Mouse (Mus musculus): ENCODE results near the gene Hsf5. TPM values are rescaled to one million over a fixed set of nuclear protein-coding genes. Genes with fewer than 3 reads are reported as not detected.

The Hsf5 gene
- total RNA-seq, 2 experiments from 2014 or later, result 0.27 to 0.71 TPM

DNA sequence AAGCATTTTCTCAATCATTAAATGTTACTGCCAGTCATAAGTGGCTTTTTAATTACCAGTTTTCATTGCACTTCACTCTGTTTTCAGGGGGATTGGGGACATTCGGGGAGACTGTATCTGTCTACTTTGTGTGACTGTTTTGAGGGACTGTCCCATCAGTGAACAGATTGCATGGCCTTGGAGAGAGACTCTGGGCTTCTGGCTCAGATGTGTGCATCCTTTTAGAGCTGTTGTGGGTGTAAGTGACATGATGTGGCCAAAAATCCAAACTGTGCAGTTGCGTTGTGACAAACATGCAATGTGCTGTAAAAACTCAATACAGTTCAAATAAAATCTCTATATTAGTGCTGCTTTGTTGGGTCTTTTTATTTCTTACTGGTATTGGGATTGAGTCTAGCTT is 1.0 kb upstream of the Hsf5 start:
- peak in 1 of 2 experiments; percentile 42 for DNase-seq (ENCODE audit: low spot score in 2 of 2)
- intact Hi-C loops (cut with DNase I), result no loop called here

DNA sequence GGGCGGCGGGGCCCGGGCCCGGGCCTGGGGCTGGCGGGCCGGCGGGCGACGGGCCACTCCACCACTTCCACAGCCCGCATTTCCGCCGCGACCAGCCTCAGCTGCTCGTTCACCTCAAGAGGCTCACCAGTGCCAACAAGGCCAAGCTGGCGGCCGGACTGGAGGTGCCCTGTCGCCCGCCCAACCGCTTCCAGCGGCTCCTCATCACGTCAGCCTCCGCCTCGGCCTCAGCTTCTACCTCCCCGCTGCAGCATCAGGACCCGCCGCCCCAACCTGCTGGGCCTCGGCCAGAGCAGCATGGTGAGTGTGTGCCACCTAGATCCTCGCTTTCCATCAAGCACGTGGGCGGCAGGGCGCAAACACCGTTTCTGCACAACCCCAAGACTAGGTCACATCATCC is 642 bp downstream of the Hsf5 start:
- intact Hi-C loops (cut with DNase I), result no loop called here
- no peak for DNase-seq (ENCODE audit: low spot score in 2 of 2)

DNA sequence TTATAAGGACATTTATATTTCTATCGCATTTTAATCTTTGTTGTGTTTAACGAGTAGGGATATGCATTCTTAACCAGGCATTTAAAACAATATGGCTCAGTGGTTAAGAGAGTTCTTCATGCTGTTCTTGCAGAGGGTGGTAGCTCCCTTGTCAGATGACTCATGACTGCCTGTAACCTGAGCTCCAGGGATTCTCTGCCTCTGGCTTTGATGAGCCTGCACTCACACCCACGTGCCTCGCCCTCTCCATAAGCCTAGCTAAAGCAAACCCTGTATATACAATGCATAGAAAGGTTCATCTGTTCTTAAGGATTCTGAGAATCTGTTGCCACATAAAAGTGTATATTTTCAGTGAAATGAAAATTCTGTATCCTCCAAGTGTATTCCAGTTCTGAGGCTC is 6.2 kb downstream of the Hsf5 start:
- no peak for DNase-seq (ENCODE audit: low spot score in 2 of 2)

DNA sequence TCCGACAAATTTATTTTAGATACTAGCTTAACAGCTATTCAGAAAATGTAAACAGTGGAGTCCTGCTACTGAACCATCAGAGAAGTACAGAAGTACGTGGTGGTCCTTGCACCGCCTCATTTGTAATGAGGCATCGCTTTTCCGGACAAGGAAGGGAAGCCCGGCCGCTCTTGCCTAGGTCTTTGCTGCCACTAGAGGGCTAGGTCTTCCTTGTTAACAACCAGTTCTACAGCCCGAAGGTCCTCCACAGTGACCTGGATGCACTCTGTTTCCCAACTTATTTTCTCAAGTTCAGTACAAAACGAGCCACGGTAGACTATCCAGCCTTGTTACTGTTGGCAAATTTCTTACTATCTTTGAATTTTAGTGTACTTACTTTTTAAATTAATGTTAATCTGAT is 12.9 kb downstream of the Hsf5 start:
- DNase-seq (ENCODE audit: low spot score in 2 of 2), result no peak
- intact Hi-C loops (cut with DNase I), result no loop called here

More for the DNA sequence above, 6.2 kb downstream of the Hsf5 start:
- intact Hi-C loops (cut with DNase I), result no loop called here

DNA sequence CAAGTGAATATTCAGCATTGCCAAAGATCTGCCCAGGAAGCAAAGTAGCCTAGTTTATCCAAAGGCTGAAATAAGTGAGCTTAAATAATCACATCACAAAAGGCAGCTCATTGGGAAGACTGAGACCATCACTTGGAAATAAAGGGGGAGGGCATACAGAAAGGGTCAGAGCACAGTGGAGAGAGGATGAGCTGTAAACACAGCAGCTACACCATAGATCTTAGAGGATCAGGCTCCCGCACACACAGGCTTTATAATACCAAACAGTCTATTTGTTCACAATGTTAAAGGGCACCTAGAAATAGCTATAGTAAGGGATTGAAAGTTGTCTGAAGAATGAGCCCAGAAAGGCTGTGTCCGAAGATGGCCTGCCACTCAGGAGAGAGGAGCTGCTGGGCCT is 21.8 kb downstream of the Hsf5 start:
- DNase-seq (ENCODE audit: low spot score in 2 of 2), result no peak
- intact Hi-C loops (cut with DNase I), result no loop called here

DNA sequence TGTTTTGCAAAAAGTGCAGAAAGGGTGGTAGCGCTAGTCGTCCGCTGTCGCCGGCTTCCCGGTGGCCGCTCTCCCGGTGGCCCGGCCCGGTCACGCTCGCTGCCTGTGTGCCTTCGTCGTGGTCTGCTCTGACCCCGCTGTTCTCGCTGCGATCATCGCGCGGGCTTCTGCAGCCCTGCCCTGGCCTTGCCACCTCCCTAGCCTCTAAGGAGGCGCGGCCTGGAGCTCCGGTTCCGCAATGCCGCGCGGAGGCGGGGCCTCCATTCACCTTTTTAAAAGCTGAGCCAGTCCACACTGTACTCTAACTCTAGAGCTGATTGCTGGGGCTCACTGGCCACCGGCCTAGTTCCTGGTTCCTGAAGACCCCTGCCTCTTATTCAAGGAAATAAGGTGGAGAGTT is 22.2 kb downstream of the Hsf5 start:
- intact Hi-C loops (cut with DNase I), result no loop called here
- no peak for DNase-seq (ENCODE audit: low spot score in 2 of 2)

DNA sequence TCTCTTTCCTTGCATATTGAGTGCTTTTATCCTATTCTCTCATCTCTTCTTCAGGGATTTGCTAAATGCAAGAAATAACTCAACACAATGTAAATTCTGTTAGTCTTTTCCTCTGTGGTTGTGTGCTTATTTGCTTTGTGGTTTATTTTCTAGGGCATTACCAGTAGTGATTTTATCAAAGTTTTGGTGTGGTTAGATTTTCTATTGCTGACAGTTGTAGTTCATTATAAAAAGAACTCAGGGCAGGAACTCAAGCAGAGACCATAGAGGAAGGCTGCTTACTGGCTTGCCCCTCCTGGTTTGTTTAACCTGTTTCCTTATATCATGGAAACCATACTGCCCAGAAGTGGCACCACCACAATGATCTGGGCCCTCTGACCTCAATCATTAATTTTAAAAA is 25.9 kb downstream of the Hsf5 start:
- DNase-seq (ENCODE audit: low spot score in 2 of 2), result no peak
- intact Hi-C loops (cut with DNase I), result no loop called here

DNA sequence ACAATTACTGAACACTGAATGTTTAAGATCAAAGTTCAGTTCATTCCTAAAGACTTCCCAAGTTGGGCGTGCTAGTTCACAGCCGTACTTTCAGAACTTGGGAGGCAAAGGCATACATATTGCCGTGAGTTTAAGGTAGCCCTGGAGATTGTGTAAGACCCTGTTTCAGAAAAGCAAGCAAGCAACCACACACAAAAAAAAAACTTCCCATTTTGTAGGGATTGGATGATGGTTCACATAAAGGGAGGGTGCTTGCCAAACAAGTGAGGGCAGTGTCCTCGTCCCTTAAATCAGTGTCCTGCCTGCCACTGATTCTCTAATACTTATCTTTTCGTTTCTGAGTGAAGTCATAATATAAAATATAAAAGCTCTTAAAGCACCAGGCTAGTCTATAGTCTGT is 37.7 kb downstream of the Hsf5 start:
- no peak for DNase-seq (ENCODE audit: low spot score in 2 of 2)
- intact Hi-C loops (cut with DNase I), result no loop called here

DNA sequence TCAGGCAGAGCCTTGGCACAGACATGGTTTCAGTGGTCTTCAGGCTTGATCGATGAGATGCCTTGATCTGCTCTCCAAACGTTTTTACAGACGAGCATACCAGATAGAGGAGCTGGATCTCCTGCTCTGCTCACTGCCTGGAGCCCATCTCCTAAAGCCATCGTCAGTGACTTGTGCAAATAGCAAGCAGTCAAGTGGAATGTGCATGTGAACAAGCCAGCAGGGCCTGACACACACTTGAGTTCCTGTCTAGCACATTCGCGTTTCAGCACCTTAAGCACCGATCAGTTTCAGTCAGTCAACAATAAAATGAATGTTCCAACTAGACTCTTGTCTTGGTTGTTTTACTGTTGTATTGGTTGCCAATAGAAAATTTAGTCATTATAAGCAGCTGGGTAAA is 42.3 kb downstream of the Hsf5 start:
- intact Hi-C loops (cut with DNase I), result no loop called here
- no peak for DNase-seq (ENCODE audit: low spot score in 2 of 2)

DNA sequence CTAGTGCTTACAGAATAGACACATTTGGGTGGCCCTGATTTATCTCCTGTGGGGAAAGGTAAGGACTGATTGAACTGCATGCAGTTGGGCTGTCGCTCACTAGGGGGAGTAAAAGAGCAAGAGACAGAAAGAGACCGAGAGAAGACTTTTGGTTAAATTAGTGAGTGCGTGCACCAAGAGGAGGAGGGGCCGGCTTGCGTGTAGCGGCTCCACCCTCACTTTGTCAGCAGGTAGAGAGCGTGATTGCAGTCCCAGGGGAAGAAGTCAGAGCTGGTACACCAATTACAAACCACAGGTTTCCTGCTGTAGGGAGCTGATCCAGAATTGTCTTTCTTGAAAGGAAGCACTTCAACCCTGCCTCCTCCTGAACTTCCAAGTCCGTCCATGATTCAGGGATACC is 45.4 kb downstream of the Hsf5 start, which contains the start of gene Rnf43:
Rnf43 (plus strand) TSS at position 316 of the 400 bp plus-strand sequence.
- peak; percentile 82 to 91 for DNase-seq (ENCODE audit: low spot score in 2 of 2)
- intact Hi-C loops (cut with DNase I), result loop anchor here (1.0 to 10.0 kb wide), 4 partner anchors 75 to 292 kb away; partner anchors contain the start of genes Supt4a and Tspoap1

DNA sequence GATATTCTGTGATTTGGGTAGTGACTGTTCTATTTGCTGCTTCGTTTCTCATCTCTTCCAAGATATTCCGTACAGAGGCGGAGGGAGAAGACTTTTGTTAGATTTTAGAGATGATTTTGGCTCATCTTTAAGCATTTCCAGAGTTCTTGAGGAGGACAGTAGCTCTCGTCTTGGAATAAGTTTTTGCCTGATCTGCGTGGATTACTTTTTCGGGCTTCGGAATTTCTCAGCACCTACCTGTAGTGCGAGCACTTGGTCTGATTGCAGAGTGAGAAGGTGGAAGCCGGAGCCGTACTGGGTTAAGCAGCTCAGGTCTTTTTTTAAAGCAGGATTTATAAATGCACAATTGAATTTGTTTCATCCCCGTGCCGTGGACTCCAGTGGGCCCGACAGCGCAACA is 45.9 kb downstream of the Hsf5 start:
- DNase-seq (ENCODE audit: low spot score in 2 of 2), result peak in 1 of 2 experiments; percentile 5
- intact Hi-C loops (cut with DNase I), result loop anchor here (1.0 to 10.0 kb wide), 4 partner anchors 74 to 292 kb away; partner anchors contain the start of genes Supt4a and Tspoap1

DNA sequence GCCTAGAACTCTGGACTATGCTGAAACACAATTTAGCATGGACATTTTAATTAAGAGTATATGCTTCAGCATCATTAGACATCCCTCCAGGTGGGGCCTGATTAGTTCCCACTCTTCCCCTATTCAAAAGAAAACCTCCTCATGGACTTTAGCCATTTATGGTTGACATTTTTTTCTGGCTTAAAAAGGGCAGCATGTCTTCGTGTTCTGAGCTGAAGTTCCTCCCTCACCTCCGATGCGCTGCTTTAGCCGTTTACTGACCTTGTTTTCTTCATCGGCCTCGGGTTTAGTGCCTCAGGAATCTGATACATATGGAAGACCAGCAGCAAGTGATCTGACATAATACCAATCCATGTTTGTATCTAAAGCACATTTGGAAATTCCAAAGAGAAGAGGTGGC is 47.0 kb downstream of the Hsf5 start:
- DNase-seq (ENCODE audit: low spot score in 2 of 2), result no peak
- intact Hi-C loops (cut with DNase I), result loop anchor here (5.0 to 10.0 kb wide), 2 partner anchors 98 to 291 kb away; partner anchors contain the start of gene Tspoap1

DNA sequence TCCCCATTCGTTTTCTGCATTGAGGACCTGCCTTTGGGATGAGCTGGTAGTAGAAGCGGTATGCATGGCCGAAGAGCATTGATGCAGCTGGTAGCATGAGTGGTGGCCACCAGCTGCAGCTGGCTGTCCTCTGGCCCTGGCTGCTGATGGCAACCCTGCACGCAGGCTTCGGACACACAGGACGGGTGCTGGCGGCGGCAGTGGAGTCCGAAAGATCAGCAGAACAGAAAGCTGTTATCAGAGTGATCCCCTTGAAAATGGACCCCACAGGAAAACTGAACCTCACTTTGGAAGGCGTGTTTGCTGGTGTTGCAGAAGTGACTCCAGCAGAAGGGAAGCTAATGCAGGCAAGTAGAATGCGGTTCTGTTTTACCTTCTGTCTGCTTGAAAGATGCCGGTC is 47.6 kb downstream of the Hsf5 start:
- intact Hi-C loops (cut with DNase I), result loop anchor here (5.0 to 10.0 kb wide), 2 partner anchors 98 to 290 kb away; partner anchors contain the start of gene Tspoap1
- DNase-seq (ENCODE audit: low spot score in 2 of 2), result no peak

DNA sequence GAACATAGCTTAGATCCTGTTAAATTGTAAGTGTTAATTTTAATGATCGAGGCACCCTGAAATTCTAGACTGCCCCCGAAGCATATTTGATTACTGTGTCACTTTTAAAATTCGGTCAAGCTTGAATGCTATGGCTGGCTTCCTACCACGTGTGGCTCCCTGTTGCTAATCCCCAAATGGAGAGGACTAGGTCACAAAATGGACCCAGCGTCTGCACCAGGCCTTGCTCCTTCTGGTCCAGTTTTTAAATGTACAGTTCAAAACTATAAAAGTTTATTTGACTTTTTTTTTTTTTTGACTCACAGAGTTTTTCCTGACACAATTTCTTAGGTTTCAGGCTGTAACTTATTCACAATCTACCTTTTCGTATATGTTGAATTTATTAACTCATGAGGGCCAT is 48.3 kb downstream of the Hsf5 start:
- intact Hi-C loops (cut with DNase I), result loop anchor here (10.0 kb wide), 1 partner anchor 290 kb away; no protein-coding TSS in a partner anchor
- no peak for DNase-seq (ENCODE audit: low spot score in 2 of 2)

DNA sequence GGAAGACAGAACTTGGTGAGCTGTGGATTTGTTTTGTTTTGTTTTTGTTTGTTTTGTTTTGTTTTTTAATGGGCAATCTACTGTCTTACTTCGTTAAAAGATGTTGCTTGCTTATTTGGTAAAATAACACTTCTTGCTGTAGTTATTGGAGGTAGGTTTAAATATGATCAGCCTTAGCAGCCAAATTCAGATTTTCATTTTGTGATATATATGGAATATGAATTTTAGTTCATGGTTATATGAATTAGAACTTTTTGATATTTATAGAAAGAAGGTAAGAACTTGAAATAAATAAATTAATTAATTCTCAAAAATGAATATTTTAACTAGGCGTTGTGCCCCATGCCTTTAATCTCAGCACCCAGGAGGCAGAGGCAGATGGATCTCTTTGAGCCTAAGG is 48.7 kb downstream of the Hsf5 start:
- intact Hi-C loops (cut with DNase I), result loop anchor here (10.0 kb wide), 1 partner anchor 289 kb away; no protein-coding TSS in a partner anchor
- no peak for DNase-seq (ENCODE audit: low spot score in 2 of 2)

DNA sequence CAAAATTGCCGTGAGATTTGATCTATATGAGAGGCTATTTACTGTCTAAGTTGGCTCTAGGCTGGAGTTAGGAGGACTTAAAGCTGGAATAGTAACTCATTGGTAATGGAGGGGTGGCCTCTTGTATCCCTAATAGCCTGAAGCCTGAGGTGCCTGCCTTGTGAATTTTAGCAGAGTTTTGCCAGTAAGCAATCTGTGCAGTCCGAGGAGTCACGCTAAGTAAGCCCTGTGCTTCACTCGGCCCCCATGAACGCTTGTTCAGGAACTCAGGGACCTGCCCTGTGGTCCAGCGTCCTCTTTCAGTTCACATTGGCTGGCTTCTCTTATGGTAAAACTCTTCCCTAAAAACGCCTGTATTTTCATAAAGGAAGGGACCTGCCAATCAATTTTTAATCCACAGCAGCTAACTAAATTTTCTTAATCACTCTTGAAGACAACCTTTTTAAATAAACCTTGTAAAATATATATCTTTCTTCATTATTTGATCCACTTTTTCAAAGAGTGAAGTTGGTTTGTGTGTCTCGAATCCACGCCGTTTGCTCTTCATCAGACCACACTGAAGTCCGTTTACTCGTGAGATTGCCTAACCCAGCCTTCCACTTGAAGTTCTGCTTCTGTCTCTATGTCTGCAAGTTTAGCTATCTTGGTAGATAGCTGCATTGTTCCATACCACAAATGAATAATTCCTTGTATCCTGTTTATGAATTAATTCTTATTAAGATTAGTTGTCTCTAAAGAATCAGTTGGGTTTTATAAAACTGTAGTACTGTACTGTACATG is 49.5 kb downstream of the Hsf5 start:
- intact Hi-C loops (cut with DNase I), result loop anchor here (10.0 kb wide), 1 partner anchor 288 kb away; no protein-coding TSS in a partner anchor
- no peak for DNase-seq (ENCODE audit: low spot score in 2 of 2)

DNA sequence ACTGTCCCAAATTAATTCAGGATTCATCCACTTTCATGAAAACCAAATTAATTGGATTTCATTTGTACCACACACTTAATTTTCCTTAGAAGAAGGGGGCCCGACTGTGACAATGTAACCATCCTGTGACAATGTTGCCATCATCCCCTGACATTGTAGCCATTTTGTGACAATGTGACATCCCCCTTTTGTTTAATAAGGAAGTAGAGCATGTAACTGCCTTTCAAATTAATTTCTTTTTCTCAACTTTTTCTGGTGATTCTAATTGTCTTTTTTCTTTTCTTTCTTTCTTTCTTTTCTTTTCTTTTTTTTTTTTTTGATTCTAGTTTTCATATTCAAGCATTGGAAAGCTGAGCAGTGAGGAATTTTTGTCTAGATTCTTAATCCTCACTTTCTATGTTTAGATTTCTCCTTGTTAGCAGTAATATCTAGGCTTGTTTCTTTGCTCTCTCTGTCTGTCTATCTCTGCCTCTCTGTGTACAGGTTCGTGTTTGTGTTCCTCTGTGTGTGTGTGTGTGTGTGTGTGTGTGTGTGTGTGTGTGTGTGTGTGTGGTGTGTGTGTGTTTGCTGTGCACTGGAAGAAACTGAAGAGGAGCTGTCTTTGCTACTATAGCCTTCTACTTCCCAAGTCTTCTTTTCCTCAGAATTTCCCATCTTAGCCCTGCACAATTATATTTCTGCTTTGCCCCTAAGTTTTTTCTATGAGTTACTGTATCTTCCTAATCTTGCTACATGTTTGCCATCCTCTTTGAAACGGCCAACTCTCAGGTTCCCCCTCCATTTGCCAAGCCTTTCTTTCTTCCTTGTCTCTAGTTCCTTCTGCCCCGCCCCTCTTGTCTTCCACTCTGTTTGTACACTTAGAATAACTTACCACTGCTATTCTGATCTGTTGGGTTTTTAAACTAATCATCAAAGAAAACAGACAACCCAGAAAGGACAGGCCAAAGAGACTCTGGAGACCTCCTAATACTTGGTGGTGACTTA is 50.4 kb downstream of the Hsf5 start:
- DNase-seq (ENCODE audit: low spot score in 2 of 2), result no peak
- intact Hi-C loops (cut with DNase I), result loop anchor here (10.0 kb wide), 1 partner anchor 287 kb away; no protein-coding TSS in a partner anchor

DNA sequence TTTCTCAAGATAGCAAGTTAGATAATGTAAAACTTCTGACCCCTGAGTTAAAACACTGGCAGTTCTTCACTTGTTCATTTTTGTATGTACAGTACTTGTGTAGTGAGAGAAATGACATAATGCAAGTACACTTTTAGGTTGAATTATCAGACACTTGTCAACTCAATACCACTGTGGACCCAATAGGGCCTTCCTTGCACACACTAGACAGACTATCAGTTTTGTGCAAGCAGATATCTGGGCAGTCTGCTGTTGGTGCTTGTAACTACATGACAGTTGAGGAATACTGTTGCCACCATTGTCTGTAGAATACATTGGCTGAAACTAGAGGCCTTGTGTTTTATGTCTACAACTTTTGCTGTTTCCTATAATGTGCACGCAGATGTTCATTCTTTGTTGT is 56.3 kb downstream of the Hsf5 start:
- intact Hi-C loops (cut with DNase I), result no loop called here

DNA sequence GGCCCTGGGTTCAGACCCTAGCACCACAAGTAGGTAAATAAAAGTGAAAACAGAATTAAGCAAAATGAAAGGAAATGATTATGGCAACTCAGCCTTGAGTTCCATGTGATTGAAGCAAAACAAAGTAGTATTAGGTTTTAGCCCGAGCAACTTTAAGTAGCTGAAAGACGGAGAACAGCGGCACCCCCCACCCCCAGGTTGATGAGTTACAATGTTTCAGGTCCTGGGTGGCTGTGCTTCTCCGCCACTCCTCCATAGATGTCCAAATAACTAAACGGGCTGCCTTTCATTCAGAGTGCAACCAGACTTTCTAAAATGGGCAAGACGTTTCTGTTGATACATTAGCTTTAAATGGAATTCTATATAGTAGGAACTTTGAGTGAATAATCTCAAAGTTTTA is 58.6 kb downstream of the Hsf5 start:
- intact Hi-C loops (cut with DNase I), result no loop called here

More for the DNA sequence above, 56.3 kb downstream of the Hsf5 start:
- DNase-seq (ENCODE audit: low spot score in 2 of 2), result no peak

DNA sequence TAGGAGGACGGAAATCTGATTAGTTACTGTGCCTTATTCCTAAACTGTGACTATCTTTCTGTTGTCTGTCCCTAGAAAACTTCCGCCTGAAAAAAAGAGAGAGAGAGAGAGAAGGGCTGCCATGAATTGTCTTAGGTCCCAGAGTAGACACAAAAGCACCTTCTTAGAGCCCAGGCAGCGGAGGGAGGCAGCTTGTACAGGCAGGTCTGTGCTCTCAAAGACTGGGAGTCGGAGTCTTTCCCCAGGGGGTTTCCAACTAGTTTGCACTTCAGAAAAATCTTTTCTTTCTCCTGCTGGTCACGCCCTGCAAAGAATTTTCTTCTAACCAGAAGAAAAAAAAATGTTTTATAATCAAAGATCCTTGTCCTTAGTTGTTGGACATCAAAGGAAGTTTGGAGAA is 60.8 kb downstream of the Hsf5 start:
- intact Hi-C loops (cut with DNase I), result no loop called here
- no peak for DNase-seq (ENCODE audit: low spot score in 2 of 2)

More for the DNA sequence above, 58.6 kb downstream of the Hsf5 start:
- no peak for DNase-seq (ENCODE audit: low spot score in 2 of 2)

All from left cerebral cortex, postnatal 25 days (tissue).